Mouse (Mus musculus) lung, adult 2 months (tissue): ENCODE results near the gene Mapk12.

Source experiments
- CTCF ChIP-seq: fragments of 200-500 bp; IDR thresholded peaks from 2 replicates; pipeline ENCODE4 v1.5.1; 2011; ENCODE audit warnings: mild to moderate bottlenecking, low read length, control low read depth; ENCODE audit not compliant: insufficient read depth
- POLR2A ChIP-seq: fragments of 200-500 bp; IDR thresholded peaks from 2 replicates; pipeline ENCODE4 v1.6.1; 2011; ENCODE audit warnings: low read depth, mild to moderate bottlenecking, control low read depth, low read length, borderline replicate concordance; ENCODE audit errors: extremely low read depth

DNA sequence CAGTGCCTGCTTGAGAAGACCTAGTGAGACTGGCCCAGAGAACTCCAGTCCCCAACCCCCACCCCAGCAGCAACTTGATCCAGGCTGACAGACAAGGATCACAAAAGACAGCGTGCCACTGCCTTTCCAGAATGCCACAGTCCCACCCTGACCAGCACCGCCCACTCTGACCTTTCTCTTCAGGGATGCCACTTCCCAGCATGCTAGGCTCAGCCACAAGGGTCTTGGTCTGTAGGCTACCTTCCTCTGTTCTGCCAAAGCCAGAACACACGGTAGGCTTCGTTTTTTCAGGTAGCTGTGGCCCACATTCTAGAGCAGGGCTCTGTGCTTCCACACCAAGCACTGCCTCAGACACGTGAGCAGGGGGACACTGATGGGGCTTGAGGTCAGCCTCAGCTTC is 37.9 kb downstream of the Mapk12 start:
- TF ChIP-seq CTCF (no peak), POLR2A (no peak)
